Mouse (Mus musculus): Measurements from ENCODE around the gene Ms4a4d. TPM values are rescaled to one million over a fixed set of nuclear protein-coding genes. Genes with fewer than 3 reads are reported as not detected.

Ms4a4d gene
- total RNA-seq (2023) = not detected

GRCm38 (mm10) chr19:11536593-11536992 lies at the start of gene Ms4a4d:
Ms4a4d (plus strand) TSS chr19:11536801.

GRCm38 (mm10) chr19:11516246-11516645 lies 20.4 kb upstream of the Ms4a4d start, which contains the start of gene Ms4a6b:
Ms4a6b (plus strand) TSS chr19:11516512.

GRCm38 (mm10) chr19:11604603-11605002 lies 68.0 kb downstream of the Ms4a4d start, which contains the start of gene Ms4a6d:
Ms4a6d (minus strand) TSS chr19:11604849.

Other genes with a start within 250 kb of the Ms4a4d start
- gene Ms4a14, start 222.3 kb upstream of the Ms4a4d start, total RNA-seq (2023) = not detected
- gene Ms4a7, start 200.7 kb upstream of the Ms4a4d start, total RNA-seq (2023) = under 1 TPM; 0.56 to 0.57 TPM
- gene Ms4a4a, start 161.3 kb upstream of the Ms4a4d start, total RNA-seq (2023) = 10 to 100 TPM; 12.9 to 24.1 TPM
- gene Ms4a4c, start 132.0 kb upstream of the Ms4a4d start, total RNA-seq (2023) = 10 to 100 TPM; 27.3 to 57.7 TPM
- 10 to 100 TPM in 1 of 2 experiments, 1 to 10 TPM in 1; 8.0 to 11.1 TPM for gene Ms4a4b, start 93.2 kb upstream of the Ms4a4d start, total RNA-seq (2023)
- gene Ms4a6c, start 67.4 kb upstream of the Ms4a4d start, total RNA-seq (2023) = 100 to 1,000 TPM; 174 to 269 TPM
- gene Gm8369, start 50.9 kb upstream of the Ms4a4d start, total RNA-seq (2023) = 1 to 10 TPM; 2.7 to 4.3 TPM
- gene Ms4a6b, start 20.3 kb upstream of the Ms4a4d start, total RNA-seq (2023) = 10 to 100 TPM; 20.0 to 26.4 TPM
- gene Ms4a6d, start 68.0 kb downstream of the Ms4a4d start, total RNA-seq (2023) = 10 to 100 TPM in 1 of 2 experiments, 1 to 10 TPM in 1; 8.6 to 13.8 TPM
- gene Ms4a2, start 86.9 kb downstream of the Ms4a4d start, total RNA-seq (2023) = 1 to 10 TPM; 4.4 to 9.2 TPM
- 10 to 100 TPM; 81.0 to 87.7 TPM for gene Ms4a3, start 104.0 kb downstream of the Ms4a4d start, total RNA-seq (2023)
- not detected for gene Oosp2, start 123.8 kb downstream of the Ms4a4d start, total RNA-seq (2023)
- gene Oosp1, start 154.3 kb downstream of the Ms4a4d start, total RNA-seq (2023) = under 1 TPM in 1 of 2 experiments, not detected in 1; 0.88 TPM
- not detected for gene Oosp3, start 160.3 kb downstream of the Ms4a4d start, total RNA-seq (2023)
- gene Gif, start 210.8 kb downstream of the Ms4a4d start, total RNA-seq (2023) = not detected
- 10 to 100 TPM; 16.3 to 16.5 TPM for gene Mrpl16, start 233.6 kb downstream of the Ms4a4d start, total RNA-seq (2023)